Mouse (Mus musculus) layer of hippocampus, postnatal 25 days (tissue): ENCODE measurements around the gene Car15. TPM values are rescaled to one million over a fixed set of nuclear protein-coding genes. Genes with fewer than 3 reads are reported as not detected.
A peak's percentile ranks its signal among the peaks of the same experiment; 100 is the strongest.

ENCODE experiments used
- DNase-seq, 2 experiments: peaks; one replicate each; pipeline ENCODE4 v3.0.0; 2022; ENCODE audit warnings: mixed read lengths in 2 of 2, low spot score in 1 of 2; ENCODE audit errors: extremely low spot score in 1 of 2
- total RNA-seq, 2 experiments: library from RNA; stranded (reverse); gene quantifications; 2 replicates each; pipeline ENCODE4 v1.2.3; 2021

Gene Car15
- total RNA-seq, 2 experiments from 2014 or later, result 12.9 to 13.5 TPM

DNA sequence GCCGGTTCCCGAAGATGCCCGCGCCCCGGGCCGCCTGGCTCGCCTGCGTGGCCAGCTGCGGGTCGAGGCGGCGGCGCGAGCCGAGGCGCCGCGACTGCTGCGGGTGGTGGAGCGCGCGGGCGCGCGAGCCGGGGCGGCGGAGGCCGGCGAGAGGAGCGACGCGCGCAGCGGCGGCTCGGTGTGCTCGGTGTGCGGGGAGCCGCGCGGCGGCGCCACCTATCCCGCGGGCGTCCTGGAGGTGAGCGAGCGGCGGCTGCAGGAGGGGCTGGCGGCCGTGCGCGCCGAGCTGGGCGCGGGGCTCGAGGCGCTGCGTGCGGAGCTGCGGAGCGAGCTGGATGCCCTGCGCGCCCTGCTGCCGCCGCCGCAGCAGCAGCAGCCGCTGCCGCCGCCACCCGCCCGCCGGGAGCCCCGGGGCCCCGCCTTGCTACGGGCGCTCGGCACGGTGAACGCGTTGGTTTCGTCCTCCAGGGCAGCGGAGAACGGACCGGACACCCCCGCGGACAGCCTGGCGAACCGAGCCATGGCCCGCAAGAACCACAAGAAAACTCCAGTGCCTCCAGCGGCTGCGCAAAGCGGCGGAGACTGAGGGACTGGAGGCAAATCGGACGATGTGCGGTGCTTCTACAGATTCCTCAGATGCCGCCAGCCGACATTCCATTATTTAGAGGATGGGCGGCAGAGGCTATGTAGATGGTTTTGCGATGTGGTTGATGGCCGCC, 4.3 kb downstream of the Car15 start:
- peak; percentile 51 to 71 for DNase-seq

DNA sequence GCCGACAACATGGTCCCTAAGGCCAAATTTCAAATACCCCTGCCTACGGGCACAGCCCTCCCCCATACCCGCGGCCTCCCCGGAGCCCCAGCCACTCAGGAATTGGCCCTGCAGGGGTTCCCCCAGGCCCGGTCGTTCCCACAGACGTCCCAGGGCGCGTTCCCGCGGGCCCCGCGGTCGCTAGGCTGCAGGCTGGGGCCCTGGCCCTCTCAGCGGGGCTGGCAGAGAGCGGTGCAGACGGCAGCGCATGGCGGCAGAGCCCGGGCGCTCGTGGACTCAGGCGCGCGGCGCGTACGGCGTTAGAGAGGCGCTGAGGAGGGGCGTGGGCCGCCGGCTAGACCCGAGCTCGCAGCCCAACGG, 4.9 kb downstream of the Car15 start:
- peak in 1 of 2 experiments; percentile 29 for DNase-seq

DNA sequence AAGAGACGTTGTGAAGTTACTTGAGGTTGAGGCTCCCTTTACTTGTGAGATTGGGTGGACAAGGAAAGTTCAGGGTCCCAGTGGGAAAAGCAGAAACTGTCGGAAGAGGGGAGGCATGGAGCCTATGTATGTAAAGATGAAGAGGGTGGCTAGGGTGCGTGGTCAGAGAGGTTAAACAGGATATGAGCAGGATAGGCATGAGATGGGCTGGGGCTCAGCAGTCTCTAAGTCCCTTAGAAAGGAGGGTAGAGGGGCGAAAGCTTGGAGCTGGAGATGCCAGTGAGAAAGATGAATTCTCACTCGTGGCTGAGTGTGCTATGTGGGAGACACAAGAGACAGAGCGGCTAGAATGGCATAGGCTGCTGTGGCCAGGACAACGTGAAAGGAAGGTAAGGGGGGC, 5.3 kb downstream of the Car15 start, which contains the start of gene B830017H08Rik:
Gene B830017H08Rik (plus strand): TSS at position 301 of the 400 bp plus-strand sequence.
- no peak for DNase-seq

DNA sequence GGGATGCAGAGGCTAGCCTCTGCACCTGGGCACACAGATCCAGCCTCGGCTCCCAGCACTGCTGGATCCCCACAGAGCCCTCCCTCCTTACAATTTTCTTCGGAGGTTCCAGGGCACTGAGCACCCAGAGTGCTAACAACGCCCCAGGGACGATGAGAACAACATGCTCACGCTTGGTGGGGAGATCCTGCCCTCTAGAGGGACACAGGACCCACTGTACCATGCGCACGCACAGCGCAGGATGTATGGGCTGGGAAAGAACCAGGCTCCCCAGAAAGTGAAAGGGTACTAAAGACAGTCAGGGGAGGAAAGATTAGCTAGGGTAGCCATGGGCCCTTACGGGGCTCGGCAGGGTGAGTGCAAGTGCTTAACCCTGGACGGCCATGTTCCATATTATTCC, 6.4 kb downstream of the Car15 start:
- no peak for DNase-seq

DNA sequence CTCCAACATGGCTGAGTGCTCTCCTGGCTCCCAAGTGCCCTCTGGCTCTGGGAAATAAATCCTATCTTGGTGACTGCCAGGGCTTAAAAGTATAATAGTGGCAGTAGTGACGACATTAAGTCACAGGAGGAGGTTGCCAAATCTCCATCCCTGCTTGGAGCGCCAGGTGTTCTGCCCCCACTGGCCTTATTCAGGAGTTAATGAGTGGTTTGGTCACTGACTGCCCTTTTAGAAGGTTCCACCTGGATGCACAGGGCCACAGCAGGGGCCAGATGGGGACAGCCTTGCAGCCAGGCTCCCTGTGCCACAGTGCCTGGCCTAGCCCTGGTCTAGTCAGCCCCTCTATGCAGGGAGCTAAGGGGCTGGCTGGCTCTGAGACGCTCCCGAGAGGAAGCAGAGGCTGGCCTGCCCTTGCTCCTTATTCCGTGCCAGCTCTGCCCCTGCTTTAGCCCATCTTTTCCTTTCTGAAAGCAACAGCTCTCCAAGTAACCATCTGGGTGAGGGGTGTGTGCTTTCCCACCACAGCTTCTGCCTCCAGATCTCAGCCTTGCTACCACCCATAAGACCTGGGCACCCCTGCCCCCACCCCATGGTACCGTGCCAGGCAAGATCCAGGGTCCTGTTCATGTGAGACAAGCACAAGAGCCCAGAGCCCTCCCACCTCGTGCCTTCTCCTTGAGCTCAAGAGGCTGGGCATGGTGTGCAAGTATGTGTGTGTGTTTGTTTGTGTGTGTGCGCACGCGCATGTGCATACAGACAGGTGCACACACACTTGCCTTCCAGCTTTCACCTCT, 7.6 kb downstream of the Car15 start:
- no peak for DNase-seq

DNA sequence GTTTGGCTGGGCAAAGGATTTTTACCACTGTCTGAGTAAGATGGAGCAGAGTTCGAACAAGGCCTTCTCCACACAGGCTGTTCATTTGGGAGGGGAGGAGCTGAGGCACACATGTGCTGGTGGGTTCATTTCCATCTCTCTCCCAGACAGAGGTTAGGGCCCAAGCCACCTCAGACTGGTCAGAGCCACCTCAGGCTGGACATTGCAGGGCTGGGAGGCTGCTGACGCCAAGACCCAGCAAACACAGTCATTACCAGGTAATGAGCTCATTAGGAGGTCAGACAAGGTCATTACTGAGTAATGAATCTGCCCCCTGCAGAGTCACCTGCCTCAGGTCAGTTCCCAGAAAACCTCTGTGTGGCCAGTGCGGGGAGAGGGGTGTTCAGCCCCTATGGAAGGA, 9.3 kb downstream of the Car15 start:
- no peak for DNase-seq

DNA sequence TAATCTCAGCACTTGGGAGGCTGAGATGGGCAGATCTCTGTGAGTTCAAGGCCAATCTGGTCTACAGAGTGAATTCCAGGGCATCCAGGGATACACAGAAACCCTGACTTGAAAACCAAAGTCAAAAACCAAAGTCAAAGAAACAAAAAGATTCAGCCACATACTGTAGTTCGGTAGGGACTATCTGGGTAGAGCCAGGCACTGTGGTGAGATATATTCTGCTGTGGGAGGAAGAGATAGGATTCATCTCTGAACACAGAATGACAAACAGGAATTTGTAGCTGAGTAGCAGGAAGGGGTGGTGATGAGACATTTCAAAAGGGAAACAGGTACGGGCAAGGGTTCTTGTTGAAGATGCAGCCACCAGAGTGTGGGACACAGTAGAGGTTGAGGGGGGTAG, 9.9 kb downstream of the Car15 start:
- no peak for DNase-seq

DNA sequence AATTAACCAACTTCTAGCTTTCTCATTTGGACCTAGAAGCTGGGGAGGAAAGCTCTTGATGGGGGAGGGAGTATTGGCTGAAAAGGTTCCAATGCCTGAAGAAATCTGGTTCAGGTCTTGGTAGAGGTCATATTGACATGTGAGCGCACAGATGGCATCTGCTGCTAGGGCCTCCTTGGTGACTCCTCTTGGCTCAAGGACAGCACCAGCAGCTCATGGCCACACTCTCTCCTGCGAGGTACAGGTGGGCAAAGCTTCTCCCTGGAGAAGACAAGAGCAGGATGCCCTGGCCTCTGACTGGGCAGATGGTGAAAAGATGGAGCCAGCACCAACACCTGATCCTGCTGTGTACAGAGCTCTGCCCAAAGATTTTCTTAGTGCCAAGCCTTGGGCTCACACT, 11.7 kb downstream of the Car15 start:
- no peak for DNase-seq

DNA sequence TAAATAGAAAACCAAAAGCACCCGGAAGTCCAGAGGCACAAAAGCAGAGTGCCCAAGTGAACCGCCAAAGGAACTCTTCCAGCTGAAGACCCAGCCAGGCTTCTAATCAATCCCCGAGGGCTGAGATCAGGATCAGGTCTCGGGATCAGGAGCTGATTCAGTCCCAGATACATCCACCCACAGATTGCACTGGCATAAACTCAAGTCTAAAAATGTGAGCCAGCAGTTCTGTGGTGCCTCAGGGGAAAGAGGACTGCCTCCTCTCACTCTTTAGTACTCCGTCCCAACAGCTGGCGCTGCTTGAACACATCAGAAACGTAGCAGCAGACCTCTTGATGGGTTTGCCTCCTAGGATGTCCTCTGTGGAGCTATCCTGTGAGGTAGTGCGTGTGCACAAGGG, 21.6 kb downstream of the Car15 start:
- no peak for DNase-seq

DNA sequence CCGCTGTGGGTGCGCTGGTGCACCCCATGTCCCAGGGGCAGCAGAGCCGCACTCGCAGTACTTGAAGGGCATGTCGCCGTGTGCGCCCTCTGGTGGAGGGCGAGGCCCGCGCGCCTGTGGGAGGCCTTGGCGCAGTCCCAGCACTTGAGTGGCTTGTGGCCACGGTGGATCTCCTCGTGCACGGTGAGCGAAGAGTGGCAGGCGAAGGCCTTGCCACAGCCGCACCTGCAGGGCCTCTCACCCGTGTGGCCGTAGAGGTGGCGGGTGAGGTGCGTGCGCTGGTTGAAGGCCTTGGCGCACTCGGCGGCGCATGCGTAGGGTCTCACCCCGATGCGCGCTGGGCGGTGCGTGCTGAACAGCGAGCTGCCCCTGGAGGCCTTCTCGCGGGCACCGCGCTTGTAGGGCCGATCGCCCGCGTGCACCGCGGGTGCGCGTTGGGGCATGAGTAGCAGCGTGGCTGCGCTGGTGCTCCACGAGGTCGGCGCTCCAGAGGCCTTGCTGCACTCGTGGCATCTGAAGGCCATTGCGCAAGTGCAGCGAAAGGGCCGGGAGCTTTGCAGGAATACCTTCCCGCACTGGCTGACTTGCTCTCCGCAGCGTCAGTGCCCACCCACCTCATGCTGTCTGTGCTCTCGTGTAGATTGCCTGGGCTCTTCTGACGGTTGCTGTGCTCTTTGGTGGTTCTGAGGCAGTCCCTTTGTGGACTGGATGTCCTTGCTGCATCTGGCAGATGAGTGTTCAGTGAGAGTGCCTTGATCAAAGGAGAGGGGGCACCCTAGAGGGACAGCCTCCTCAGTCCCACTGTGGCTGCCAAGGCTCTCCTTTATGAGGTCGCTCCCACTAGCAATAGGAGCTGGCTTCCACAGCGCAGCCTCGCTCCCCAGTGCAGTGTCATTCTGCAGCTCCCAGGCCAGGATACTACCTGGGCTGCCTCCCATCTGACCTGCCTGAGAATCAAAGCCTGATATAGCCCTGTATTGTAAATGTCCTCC, 22.5 kb downstream of the Car15 start:
- peak; percentile 48 to 62 for DNase-seq

DNA sequence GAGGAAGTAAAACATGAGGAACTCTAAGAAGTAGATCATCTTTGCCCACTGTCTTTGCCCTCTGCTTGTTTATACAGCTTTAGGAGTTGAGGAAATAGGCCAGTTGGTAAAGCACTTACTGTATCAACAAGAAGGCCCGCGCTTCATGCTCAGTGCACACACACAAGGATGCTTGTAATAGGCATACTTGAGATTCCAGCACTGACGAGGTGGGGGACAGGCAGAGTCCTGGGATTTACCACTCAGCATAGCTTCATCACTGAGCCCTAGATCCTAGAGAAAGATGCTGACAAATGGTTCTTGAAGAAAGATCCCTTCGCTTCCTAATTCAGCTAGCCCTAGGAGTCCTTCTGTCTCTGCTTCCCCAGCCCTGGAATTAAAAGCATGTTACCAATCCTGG, 25.0 kb downstream of the Car15 start:
- DNase-seq, result no peak

DNA sequence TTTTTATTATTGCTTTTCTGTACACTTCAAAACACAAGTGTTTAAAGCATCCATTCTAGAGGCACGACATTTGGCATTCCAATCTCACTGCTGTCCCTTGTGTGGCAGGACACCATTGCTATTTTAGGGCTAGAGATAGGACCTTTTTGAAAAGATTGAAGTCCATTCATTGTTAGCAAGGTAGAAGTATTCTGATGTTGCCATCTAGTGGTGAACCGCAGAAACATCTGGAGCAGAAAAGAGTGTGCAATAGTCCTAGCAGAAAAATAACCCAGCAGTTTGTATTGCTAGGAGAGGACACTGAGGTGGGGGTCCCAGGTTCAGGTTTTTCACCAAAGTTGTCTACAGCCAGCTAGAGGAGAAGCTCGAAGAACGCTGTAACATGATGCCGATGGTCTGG, 26.0 kb downstream of the Car15 start:
- DNase-seq, result no peak

DNA sequence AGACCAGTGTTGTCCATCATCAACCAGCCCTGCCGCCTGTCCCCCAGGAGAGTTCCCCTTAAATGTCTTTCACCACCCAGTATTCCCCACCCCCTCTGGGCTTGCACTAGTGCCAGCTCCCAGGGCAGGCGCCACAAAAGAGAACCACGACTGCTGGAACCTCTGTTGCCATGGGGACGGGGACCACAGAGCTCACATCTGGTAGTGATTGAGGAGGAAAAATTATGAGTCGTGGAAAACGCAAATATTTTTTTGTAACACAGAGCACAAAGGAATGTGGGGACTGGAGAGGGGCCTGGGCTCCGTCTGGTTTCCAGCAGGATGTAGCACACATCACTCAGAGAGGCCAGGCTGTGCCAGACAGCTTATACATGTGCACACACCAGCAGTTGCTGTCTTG, 28.5 kb downstream of the Car15 start:
- DNase-seq, result no peak

DNA sequence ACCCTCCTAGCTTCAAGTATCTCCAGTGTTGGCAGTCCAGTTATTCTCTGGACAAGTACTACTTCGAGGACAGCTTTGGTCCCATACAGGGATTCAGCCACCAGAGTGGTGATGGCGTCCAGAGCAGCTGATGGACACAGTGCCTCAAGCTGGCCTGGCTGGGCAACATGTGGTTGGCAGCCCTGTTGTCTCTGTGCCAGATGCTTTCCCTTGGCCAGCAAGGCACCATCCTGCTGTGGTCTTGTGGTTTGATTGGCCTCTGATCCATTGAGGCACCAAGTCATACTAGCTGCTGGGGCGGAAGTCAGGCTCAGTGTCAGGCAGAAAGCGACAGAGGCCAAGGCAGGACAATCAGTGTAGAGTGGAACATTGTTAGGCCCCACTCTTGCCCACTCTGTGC, 29.0 kb downstream of the Car15 start:
- DNase-seq, result no peak

DNA sequence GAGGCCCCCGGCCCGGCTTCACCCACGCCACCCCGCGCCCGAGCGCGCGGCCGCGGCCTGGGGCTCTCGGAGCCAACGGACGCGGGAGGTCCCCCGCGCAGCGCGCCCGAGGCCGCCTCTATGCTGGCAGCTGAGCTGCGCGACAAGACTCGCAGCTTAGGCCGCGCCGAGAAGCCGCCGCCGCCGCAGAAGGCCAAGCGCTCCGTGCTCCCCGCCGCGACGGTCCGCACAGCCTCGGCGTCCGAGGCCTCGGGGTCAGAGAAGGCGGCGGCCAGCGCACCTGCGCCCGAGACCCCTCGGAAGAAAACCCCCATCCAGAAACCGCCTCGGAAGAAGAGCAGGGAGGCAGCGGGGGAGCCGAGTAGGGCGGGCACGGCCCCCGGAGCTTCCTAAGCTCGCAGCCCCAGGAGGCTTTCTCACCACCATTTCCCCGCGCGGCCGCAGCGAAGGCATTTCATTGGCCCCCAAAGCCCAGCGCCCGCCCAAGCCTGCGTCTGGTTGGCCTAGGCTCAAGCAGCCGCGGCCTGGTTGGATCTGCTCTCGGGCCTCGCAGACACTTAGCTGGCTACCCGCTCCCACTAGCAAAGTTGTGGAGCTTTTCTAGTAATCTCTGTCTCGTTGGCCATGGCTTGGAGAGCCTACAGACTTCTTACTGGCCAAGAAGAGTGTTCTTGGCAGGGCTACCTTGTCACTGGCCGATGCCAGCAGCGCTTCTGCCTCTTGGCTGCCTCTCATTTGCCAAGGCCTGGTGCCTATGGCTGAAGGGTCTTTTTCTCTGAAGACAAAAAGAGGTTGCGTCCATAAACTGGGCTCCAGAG, 30.8 kb downstream of the Car15 start:
- DNase-seq, result peak; percentile 77 to 81

DNA sequence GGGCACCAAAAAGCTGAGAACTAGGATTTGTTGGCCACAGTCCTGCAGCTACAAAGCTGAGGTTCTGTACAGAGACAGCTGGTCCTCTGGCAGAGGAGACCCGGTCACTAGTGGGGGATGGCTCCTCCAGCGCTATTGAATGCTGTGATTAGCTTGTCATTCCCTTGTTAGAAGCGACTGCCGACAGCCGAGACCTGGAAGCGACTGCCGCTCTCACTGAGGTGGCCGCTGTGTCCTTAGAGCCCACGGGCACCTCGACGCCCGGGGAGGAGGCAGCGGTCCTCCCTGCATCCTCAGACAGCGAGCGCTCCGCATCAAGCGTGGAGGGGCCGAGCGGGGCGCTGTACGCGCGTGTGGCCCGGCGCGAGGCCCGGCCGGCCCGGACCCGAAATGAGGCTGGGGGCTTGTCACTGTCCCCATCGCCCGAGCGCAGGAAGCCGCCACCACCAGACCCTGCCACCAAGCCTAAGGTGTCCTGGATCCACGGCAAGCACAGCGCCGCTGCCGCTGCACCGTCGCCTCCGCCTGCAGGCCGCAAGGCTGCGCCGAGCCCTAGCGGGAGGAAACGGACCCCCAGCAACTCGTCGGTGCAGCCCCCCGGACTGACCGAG, 31.5 kb downstream of the Car15 start:
- no peak for DNase-seq

DNA sequence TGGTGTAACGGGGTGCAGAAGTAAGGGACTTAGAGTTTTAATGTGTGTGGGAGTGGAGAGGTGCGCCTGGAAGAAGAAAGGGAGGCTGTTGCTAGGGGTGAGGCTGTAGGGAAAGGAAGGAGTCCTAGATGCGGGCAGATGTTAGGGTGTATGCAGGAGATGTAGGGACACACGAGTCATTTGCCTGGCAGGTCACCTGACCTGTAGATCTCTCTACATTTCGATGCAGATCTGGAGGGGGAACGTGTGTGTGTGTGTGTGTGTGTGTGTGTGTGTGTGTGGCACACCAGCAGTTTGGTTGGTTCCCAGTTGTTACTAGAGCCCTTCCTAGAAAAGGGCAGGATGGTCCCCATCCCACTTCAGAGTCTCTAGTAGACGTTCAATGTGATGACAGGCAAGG, 33.2 kb downstream of the Car15 start:
- DNase-seq, result no peak

DNA sequence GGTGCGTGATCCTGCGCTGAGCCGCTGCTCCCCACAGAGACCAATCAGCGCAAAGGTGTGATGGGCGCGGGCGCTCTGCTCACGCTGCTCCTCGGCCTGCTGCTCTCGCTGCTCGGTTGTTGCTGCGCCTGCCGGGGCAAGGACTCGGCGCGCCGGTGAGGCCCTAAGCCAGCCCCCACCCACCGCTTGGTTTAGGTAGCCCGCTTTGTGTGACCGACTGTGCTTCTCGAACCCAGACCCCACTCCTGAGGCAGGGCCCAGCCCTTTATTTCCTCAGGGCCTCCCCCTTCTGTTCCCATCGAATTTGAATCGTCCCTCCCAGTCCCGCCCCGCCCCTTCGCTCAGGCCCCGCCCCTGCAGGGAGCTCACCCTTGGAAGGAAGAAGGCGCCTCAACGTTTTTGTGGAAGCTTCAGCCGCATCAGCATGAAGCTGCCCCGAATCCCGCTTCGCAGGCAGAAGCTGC, 33.7 kb downstream of the Car15 start:
- no peak for DNase-seq

DNA sequence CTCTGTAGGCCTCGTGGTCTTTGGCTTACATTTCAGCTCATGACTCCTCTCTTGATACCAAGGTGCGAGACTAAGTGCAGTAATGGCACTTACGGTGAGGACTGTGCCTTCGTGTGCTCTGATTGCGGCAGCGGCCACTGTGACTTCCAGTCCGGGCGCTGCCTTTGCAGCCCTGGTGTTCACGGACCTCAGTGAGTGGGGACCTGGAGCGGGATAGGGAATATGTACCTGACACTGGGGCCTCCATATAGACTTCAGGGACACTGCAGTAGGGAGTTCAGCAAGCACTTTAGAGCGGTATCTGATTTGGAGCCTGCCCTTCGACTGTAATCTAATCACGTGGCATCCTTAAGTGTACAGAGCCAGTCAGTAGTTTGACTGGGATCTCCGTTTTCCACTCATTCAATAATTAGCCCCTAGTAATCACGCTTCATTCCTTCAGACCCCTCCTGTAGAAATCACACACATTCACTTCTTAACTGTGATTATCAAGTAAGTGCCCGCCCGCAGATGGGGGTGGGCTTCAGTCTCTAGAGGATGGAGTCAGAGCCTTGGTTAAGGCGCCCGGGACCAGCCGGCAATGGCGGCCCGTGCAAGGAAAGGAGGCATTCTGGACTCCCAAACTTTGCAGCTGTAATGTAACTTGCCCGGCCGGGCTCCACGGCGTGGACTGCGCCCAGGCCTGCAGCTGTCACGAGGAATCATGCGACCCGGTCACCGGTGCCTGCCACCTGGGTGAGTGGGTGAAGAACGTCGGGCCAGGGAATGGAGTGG, 34.3 kb downstream of the Car15 start:
- no peak for DNase-seq
